Mouse (Mus musculus) layer of hippocampus, adult 9-10 months (tissue): ENCODE data around the gene C2cd4a.
A peak's percentile ranks its signal among the peaks of the same experiment; 100 is the strongest.

Experiments used
- DNase-seq: peaks from one replicate; pipeline ENCODE4 v3.0.0; 2022; ENCODE audit warnings: low spot score

Gene C2cd4a

DNA sequence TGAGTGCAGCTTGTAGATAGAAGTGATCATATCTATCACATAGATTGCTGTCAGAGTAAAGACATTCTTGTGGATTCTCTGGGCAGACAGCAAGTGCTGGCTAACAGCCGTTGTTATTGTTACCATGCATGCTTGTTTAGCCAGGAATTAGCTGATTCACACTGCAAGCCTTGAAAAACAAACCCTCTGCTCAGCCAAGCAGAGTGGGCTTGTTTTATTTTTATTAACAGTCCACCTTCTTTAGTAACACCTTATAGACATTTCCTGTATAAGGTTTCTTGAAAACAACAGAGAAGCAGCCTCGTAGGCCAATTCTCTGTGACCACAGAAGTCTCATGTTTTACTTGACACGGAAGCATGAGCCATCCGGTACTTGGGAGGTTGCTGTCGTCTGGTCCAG lies 2.4 kb upstream of the C2cd4a start:
- DNase-seq: no peak

DNA sequence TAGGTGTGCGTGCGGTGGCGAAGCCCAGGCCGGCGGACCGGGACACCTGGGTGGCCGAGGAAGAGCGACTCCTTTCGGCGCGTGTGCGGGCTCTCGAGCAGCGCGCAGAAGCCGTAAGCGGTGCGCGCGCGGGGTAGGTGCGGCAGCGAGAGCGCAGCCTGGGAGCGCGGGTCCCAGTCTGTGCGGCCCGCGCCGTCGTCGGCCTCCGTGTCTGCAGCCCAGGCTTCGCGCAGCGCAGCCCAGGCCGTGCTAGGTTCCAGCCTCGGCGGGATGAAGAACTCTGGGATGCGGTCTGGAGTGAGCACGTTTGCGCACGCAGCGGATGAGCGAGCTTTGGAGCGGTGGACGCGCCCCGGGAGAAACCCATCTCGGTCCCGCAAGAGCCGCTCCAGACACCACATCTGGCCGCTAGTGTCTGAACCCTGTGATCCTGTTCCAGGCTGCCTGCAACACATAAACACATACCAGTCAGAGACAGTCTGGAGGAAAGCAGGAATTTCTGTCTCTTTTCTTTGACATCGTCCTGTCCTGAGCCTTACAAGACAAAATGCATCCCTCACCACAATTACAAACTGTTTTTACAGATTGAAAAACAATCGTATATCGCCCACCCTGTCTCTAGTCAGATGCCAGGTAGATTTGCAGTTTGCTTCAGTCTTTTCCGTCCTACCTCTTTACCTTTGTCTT lies 628 bp downstream of the C2cd4a start:
- no peak for DNase-seq

DNA sequence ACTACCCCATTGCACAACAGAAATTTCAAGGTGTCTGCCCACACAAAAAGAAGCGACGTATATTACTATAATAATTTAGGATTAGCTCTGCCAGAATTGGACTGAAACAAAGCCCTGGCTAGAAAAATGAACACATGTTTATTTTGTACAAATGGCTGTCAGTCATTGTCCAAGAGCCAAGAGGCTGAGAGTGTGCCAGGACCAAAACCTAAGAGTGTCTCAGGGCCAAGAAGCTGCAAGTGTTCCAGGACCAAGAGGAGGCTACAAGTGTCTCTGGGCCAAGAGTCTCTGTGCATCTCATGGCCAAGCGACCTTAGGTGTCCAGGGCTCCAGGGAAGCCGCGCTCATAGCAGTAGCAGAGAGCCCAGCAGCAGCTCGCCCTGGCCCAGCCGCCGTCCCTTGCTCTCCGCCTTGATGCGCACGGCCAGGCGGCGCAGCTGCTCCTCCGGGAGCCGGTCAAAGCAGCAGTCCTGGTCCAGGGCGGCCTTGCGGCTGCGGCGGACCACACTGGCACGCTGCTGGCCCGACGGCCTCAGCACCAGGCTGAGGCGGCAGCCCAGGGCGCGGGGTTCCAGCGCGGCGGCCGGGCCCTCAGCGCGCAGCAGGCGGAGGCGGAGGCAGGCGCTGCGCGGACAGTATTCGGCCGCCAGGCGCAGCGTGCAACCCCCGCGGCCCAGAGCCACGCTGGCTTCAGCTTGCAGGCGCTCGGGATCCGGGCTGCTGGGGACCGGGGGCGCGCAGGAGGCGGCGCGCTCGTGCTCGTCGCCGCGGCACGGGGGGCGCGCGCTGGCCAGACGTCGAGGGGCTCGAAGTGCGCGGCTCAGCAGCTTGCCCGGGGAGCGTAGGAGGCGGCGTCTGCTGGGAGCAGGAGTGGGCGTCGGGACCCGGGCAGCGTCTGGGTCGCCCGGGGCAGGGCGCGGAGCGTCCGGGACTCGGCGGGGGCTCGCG lies 1.4 kb downstream of the C2cd4a start:
- no peak for DNase-seq

DNA sequence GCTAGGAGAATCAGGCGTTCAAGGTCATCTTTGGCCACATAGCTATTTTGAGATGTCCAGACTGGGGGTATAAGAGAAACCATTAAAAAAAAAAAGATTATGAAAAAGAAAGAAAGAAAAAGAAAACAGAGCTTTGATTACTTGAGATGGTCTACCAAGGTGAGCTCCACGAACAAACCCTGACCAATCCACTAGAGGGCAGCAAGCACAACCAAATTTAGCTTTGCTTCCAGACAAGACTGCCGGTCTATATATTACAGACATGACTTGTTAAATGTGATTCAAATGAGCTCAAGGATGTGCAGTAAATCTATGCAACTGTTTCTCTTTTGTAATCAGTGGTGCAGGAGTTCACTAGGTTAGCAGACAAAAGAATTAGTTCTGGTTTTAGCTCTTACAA lies 3.9 kb downstream of the C2cd4a start:
- no peak for DNase-seq

DNA sequence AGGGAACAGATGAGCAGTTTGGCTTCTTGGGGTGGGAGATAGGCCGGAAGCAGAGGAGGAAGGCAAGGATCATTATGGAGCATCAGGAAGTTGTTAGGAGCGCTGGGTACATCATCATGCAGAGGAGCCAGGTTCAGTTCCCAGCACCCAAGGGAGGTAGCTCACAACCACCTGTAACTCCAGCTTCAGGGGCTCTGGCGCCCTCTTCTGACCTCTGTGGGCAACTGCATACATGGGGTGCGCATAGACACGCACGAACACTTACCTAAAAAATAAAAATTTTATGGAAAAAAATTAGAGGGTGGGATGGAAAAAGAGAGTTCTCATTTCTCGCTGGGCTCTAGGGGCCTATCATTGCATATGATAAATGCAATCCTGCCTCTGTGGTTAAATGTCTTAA lies 6.6 kb downstream of the C2cd4a start:
- no peak for DNase-seq

DNA sequence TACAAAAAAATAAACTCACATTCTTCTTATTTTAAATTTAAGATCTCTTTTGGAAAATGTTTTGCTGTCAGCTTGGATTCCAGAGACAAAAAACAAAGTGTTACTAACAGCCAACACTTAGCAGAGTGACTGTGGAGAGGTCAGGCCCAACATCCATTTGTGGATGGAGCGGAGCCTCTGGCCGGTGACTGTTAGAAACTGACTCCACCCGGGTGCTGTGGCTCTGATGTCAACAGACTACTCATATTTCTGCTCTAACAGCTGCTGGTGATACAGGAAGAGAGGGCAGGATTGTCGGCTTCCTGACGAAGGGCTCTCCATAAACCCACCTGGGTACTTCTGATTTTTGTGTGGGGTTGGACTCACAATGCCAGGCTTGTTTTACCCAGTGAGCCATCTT lies 9.0 kb downstream of the C2cd4a start:
- no peak for DNase-seq

DNA sequence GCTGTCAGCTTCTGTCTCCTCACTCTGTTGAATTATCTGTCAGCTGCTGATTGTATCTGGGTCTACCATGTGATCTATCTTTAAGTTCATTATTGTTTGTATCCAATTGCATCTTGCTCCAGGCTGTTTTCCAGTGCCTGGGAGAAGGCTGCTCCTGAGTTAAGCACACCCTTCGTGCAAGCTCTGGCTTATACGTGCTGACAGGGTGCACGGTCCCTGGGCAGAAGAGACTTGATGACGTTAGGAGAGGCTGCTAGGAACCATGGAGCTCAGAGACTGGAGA lies 13.5 kb downstream of the C2cd4a start:
- no peak for DNase-seq

DNA sequence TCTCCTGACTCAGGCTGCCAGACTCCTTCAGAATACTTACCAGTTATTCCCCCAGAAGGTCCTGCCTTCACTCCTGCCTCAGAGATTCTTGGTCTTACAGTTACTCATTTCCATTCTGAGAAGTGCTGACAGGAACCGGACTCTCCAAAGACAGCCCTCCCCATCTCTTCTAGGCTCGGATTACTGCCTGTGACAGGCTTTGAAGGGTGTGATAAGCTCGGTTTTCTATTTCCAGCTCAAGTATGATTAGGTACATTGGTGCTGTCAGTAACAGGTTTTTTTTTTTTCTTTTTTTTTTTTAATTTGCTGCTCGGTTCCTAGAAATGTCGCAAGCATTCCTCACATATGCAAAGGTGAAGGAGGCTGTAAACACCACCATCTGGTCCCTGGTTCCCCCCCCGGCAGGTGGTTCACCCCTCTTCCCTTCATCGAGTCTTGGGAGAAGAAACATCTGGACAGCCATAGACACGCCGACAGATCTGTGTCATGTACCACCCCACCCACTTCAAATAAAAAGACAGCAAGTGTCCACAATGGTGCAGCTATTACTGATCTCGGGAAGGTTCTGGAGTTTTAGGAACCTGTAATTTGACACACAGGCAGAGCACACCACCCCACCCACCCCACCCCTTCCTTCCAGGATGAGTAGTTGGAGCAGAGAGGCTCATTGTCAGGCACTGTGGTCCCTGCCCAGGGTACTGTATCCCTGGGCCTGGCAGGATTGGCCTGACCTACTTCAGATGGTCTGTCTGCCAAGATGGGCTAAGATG lies 14.0 kb downstream of the C2cd4a start:
- DNase-seq: no peak

DNA sequence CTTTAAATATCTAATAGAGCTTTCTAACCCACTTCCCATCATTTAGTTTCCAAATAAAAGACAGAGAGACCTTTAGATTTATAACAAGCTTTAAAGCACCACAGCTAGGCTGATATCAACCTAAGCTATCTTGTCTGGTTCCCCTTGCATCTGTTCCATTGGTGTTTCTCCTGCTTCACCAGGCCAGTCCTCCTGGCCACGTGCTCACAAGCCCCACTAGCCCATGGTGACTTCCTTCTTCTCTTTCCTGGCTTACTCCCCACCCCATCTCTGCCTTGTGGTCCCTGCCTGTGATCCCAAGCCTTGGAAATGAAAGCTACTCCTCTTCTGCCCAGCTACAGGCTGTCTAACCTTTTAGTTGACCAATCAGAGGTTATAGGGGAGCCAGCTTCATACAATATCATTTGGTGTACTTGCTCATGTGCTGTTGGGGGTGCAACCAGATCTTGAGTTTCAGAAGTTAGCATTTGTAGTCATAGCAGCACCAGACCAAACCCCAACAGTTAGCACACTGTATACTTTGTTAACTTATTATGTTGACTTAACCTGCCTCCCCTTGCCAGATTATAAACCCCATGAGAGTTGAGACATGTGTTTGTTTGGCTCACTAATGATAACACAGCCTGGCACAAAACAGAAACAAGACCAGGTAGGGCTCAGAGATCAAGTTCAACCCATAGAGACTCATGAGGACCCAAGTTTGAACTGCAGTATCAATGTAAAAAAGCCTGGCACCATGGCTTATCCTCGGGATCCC lies 15.8 kb downstream of the C2cd4a start:
- no peak for DNase-seq

DNA sequence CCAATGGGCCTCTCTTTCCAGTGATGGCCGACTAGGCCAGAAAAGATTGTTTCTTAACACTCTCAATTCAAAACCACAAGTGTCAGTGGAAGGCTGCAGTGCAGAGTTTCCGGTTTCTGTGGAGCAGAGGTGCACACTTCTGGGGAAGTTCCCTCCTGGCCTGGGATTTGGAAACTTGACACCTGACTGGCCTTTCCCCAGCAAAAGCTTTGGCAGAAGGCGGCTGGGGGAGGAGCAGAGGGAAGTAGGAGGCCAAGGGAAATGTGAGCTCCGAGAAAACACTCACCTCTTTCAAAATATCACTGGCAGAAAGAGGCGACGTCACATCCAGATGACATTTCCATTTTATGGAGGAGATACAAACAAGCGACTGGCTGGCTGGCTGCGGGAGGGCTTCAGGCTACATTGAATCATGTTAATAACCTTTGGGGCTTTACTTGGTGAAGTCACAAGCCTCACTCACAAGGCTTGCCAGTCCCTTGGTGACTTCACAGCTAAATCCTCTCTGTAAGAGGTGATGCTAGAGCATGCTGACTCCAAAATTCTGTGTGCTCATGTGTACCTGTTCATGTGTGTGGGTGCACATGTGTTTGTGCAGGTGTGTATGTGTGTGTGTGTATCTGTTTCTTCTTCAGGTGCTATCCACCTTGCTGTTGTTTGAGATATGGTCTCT lies 18.3 kb downstream of the C2cd4a start:
- DNase-seq: no peak

DNA sequence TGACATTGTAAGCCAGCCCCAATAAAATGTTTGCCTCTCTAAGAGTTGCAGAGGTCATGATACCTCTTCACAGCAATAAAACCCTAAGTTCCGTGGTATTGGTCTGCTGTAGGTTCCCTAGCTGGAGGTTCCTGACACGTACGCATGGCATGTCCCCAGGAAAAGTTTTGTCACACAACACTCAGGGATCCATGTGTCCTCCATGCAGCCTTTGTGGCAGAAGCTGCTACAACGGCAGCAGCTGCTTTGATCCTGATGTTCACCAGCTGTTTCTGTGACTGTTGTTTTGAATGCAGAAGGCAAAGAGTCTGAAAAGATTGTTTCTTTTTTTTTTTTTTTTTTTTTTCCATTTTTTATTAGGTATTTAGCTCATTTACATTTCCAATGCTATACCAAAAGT lies 19.0 kb downstream of the C2cd4a start:
- DNase-seq: no peak

DNA sequence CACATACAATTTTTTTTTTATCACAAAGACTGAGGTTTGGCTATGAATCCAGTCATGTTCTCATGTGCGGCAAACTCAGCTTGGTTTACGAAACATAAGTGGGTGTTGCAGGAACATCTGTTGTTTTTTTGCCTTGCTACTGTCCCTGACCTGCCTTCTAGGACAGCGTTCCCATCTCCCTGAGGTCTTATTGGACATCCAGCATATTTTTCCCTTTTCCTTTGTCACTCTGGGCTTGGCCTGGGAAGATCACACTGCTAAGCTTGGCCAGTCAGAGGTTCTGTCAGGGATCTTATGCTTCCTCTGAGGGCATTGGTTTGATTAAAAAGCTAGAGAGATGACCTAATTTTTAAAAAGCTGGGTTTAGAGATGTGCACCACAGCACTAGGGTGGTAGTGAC lies 21.0 kb downstream of the C2cd4a start:
- no peak for DNase-seq

DNA sequence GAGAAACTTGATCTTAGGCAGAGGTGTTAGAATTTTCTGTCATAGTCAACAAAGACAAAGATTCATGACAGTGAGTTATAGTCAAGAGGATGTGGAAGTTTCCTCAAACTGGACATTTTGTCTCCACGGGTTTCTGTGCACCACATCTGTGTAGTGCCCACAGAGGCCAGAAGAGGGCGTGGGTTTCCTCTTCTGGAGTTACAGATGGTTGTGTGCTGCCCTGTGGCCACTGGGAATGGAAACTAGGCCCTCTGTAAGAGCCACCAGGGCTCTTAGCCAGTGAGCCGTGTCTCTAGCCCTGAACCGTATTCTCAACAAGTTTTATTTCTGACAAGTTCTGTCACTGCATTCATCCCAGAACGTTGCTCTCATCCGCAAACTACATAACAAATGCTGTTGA lies 21.6 kb downstream of the C2cd4a start:
- DNase-seq: no peak

DNA sequence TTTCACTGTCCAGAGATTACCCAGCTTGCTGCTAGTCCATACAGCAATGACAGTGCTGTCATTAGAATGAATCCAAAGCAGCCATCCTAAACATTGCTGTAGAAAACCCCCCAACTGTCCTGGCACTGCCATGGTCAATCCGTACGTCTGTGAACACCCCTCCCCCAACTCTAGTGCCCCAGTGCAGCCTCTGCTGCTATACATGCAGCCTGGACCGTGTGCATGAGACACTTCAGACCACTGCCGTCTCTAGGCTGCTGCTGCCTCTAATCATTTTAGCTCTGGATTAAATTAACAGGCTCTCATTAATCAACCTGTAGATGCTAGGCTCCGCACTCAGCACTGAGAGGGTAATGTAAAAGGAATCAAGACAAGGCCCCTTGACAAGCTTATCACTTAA lies 25.1 kb downstream of the C2cd4a start:
- DNase-seq: no peak

DNA sequence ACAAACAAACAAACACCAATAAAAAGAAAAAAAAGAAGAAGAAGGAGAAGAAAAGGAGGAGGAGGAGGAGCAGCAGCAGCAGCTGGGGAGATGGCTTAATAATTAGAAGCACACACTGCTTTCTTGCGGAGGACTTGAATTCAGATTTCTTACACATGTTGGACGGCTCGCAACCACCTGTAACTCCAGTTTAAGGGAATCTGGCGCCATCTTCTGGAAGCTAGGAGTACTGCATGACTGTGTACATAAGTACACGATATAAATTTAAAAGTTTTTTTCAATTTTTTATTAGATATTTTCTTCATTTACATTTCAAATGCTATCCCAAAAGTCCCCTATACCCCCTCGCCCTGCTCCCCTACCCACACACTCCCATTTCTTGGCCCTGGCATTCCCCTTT lies 29.9 kb downstream of the C2cd4a start:
- no peak for DNase-seq

DNA sequence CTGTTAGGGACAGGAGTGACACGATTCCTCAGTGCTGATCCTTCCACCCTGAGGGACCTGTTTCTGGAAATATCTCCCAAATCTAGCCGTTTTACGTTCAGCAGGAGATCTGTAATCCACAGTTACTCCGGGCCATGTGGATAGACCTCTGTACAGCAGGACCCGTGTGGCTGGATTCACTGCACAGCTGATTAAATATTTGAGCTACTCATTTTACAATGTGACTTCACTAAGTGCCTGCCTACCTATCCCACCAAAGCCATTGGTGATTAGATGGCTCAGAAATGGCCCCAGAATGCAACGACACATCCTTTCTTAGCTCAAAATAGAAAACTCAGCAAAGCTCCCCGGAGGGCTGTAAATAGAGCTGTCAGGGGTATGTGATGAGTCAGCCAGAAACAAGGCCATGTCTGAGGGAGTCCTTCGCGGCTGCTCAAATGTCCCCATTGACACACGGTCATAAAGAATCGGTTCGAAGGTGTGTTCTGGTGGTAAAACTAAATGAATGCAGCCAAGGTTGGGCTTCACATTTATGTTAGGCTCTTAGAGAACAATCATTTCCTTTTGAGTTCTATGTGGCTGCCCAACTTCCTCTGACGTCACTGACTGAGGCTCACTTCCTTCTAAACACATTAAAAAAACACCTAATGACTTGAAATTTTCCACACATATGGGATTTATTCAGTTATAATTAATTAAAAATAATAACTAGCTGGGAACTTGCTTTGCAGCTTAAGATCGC lies 32.9 kb downstream of the C2cd4a start:
- no peak for DNase-seq

DNA sequence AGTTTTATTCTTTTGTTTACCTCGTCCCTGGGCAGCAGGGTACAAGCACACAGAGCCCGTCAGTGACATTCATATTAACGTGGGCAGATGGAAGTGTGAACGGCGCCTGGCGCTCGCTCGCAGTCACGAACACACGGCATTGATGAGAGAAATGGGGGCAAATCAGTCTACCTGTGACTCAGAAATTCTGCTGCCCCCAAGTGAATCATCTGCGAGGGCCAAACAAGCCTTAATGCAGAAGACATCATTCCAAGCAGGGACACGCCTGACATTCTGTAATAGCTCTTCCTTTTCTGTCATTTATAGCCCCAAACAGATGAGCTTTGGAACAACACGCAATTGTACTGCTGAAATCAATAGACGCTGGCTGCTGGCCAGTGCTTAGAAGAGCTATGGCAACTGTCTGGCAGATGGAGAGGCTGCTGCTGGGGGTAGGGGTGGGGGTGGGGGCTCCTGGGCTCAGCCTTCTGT lies 36.9 kb downstream of the C2cd4a start:
- peak; percentile 59 for DNase-seq

DNA sequence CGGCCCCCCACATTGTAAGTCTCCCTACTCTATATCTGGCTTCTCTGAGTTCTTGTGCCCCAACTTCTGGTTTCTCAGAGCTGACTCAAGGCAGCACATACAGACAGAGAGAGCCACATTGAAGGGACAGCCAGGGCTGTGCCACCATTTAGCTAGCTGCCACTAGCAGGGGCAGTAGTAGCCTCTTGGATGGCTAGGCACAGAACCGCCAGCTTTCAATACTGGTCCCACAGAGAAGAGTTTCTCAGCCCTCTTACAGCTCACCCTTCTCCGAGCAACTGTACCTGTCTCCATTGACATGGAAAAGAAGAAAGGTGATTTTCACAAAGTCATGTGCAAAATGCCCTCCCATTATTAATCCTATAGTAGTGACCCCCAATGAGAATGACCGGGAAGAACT lies 37.5 kb downstream of the C2cd4a start:
- no peak for DNase-seq

DNA sequence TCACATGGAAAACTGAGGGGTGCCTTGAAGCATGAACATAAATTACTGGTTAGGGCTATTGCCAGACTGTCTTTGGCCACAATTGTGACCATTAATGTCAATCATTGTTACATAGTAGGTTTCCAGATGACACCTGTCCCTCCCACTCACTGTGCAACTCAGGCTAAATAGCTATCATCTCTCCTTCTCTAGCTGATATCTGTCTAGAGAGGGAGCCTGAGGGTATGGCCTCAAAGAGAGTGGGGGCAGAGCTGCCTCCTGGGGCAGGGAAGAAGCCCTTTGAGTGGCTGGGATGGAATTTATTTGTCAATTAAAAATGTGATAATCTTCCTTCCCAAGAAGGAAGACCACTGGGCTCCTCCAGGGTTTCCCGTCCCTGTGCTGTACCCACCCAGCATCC lies 37.9 kb downstream of the C2cd4a start:
- no peak for DNase-seq

DNA sequence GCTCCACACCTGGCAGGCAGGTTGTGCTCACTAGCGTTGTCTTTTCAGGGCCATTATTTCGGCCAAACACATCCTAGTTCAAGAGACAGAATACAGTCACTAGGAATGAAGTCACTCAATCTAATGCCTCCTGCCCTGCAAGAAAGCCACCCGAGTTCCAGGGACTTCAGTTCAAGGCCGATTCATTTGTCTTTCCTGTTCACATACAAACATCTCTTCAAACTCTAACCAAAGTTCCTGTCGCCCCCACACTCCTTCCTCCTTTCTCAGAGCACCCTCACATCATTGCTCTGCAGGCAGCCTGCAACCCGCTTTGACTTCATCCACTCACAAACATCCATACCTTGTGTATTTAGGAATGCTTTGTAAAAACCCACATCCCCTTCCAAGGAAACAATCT lies 38.6 kb downstream of the C2cd4a start:
- no peak for DNase-seq

DNA sequence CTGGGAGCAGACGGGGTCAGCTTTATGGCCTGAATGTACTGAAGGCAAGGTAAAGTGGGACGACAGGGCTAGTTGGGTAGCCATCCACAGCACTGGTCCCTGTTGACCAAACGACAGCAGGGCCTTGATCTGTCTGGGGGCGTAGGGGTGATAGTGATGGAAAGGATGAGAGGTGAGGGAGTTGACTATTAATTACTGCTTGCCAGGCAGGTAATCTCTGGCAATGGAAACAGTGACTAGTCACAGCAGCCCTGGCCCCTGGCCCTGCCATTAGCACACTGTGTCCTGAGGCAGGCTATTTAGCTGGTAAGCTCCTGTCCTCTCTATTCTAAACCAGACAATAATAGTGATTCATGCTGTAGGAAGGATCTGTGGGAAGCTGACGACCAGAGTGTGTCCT lies 39.7 kb downstream of the C2cd4a start:
- DNase-seq: no peak
